Comparison of ENCODE assay signal across 10 mouse cellular contexts in genomic region chr15:31882331-31882730, GRCm38 (mm10).
DNase-seq lines count a peak whose midpoint lies in the region.
"Had no signal": no experiment of that assay in that cellular context is flagged by ENCODE, and none has a peak within 500 bp of the region (broad histone marks: within the 10 kb centered on the region; RNA-seq: fewer than 3 reads in every experiment).

No protein-coding gene starts in this region.

- peak; percentile 38 to 82 for DNase-seq in adrenal gland, adult (ENCODE audit: inconsistent age in 2 of 2, low spot score in 1 of 2)
- no peak for DNase-seq in adrenal gland, postnatal 4 days (ENCODE audit: low spot score in 2 of 2)
- DNase-seq in lung, postnatal 10 days, result peak; percentile 16
- no peak for DNase-seq in lung, postnatal 4 days
- DNase-seq in kidney, adult 11 months, result peak; percentile 9
- peak; percentile 43 to 55 for DNase-seq in kidney, postnatal 4 days
- DNase-seq in left cerebral cortex, adult 9 months (ENCODE audit: low spot score in 2 of 2), result no peak
- DNase-seq in MN1 (ENCODE audit: low spot score), result no peak
- DNase-seq: cerebellum, adult 11-12 months; thymus, postnatal 14 days had no signal

Comparison
In these comparisons a context has a peak if more than half of its experiments do, and no peak if none do; other contexts are left out.
1. DNase-seq: peak in adrenal gland, adult (2 of 2), lung, postnatal 10 days (single experiment), kidney, adult 11 months (single experiment) and kidney, postnatal 4 days (2 of 2); none in adrenal gland, postnatal 4 days (0 of 2), lung, postnatal 4 days (0 of 2), left cerebral cortex, adult 9 months (0 of 2) and MN1 (single experiment).